Mouse (Mus musculus): ENCODE data around the gene Lipc.

The Lipc gene

GRCm38 (mm10) chr9:70952126-70952525, at the start of gene Lipc:
Lipc (minus strand) TSS chr9:70952226.
- no peak for DNase-seq (ENCODE audit: low read depth, low spot score)

- DNase-seq (ENCODE audit: low read depth, low spot score): no peak
Measured at GRCm38 (mm10) chr9:70999161-70999560, 47.1 kb upstream of the Lipc start.

- peak; percentile 52 for DNase-seq (ENCODE audit: low read depth, low spot score)
Measured at GRCm38 (mm10) chr9:70998719-70999118, 46.7 kb upstream of the Lipc start.

GRCm38 (mm10) chr9:70993326-70993725, 41.3 kb upstream of the Lipc start:
- no peak for DNase-seq (ENCODE audit: low read depth, low spot score)

GRCm38 (mm10) chr9:70991401-70991800, 39.4 kb upstream of the Lipc start:
- DNase-seq (ENCODE audit: low read depth, low spot score): no peak

GRCm38 (mm10) chr9:70987210-70987609, 35.2 kb upstream of the Lipc start:
- DNase-seq (ENCODE audit: low read depth, low spot score): peak; percentile 87

GRCm38 (mm10) chr9:70982991-70983480, 31.0 kb upstream of the Lipc start:
- DNase-seq (ENCODE audit: low read depth, low spot score): no peak

- DNase-seq (ENCODE audit: low read depth, low spot score): no peak
Measured at GRCm38 (mm10) chr9:70981721-70982120, 29.7 kb upstream of the Lipc start.

GRCm38 (mm10) chr9:70979641-70980040, 27.6 kb upstream of the Lipc start:
- no peak for DNase-seq (ENCODE audit: low read depth, low spot score)

GRCm38 (mm10) chr9:70979171-70979570, 27.1 kb upstream of the Lipc start:
- no peak for DNase-seq (ENCODE audit: low read depth, low spot score)

GRCm38 (mm10) chr9:70977392-70977791, 25.4 kb upstream of the Lipc start:
- no peak for DNase-seq (ENCODE audit: low read depth, low spot score)

GRCm38 (mm10) chr9:70975921-70976320, 23.9 kb upstream of the Lipc start:
- no peak for DNase-seq (ENCODE audit: low read depth, low spot score)

GRCm38 (mm10) chr9:70973286-70973685, 21.3 kb upstream of the Lipc start:
- no peak for DNase-seq (ENCODE audit: low read depth, low spot score)

- DNase-seq (ENCODE audit: low read depth, low spot score): no peak
Measured at GRCm38 (mm10) chr9:70969244-70969643, 17.2 kb upstream of the Lipc start.

GRCm38 (mm10) chr9:70965999-70966994, 14.3 kb upstream of the Lipc start:
- DNase-seq (ENCODE audit: low read depth, low spot score): peak; percentile 58

GRCm38 (mm10) chr9:70965422-70965821, 13.4 kb upstream of the Lipc start:
- DNase-seq (ENCODE audit: low read depth, low spot score): no peak

- DNase-seq (ENCODE audit: low read depth, low spot score): no peak
Measured at GRCm38 (mm10) chr9:70965011-70965410, 13.0 kb upstream of the Lipc start.

- DNase-seq (ENCODE audit: low read depth, low spot score): no peak
Measured at GRCm38 (mm10) chr9:70963461-70963891, 11.4 kb upstream of the Lipc start.

- DNase-seq (ENCODE audit: low read depth, low spot score): no peak
Measured at GRCm38 (mm10) chr9:70962781-70963455, 10.9 kb upstream of the Lipc start.

GRCm38 (mm10) chr9:70960301-70960700, 8.3 kb upstream of the Lipc start:
- no peak for DNase-seq (ENCODE audit: low read depth, low spot score)

- DNase-seq (ENCODE audit: low read depth, low spot score): no peak
Measured at GRCm38 (mm10) chr9:70959866-70960265, 7.8 kb upstream of the Lipc start.

- no peak for DNase-seq (ENCODE audit: low read depth, low spot score)
Measured at GRCm38 (mm10) chr9:70959447-70959846, 7.4 kb upstream of the Lipc start.
